Mouse (Mus musculus): Measurements from ENCODE around the gene Fkrp. TPM values are rescaled to one million over a fixed set of nuclear protein-coding genes. Genes with fewer than 3 reads are reported as not detected.

The Fkrp gene
- polyA plus RNA-seq, 1 experiment = 24.5 TPM

DNA sequence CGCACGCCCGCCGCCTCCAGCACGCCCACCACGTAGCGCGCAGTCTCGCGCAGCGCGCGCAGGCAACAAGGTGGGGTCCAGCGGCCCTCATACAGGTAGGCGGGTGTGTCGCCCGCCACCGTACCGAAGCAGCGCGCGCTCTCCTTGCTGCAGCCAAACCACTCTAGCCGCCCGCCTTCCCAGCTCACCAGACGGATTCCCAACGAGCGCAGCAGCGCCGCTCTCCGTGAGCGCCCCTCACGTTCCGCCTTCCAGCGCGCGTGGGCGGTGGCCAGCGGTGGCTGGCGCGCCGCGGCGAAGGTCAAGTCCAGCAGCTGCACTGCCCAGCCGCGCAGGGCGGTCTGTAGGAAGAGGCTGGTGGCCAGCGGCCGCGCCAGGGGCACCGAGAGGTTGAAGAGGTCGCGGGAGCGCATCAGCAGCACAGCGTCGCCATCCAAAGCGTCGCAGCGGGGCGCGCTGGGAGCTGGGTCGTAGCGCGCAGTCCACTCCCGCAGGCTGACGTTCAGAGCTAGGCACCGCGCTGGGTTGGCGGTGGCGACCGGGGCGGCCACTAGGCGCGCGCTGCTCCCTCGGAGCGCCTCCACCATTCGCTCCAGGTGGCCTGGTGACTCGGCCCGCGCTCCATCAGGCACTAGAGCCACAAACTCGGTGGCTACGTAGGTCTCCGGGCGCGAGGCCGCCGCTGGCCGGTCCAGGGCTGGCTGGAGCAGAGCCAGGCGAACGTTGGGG, 5.4 kb downstream of the Fkrp start:
- H3K4me3 ChIP-seq (ENCODE audit: low read depth, low read length) = no peak overlapping the region
- H3K4me1 ChIP-seq (ENCODE audit: control insufficient read depth, insufficient read depth, insufficient read length, low read length) = peaks cover 2% of the 10 kb centered on the region; the same call in 1 of the 2 replicates
- WGBS = 82% methylated on average over 90 of the region's 90 CpGs
- H3K27me3 ChIP-seq (ENCODE audit: control insufficient read depth, insufficient read depth, low read length) = no peaks in the 10 kb centered on the region
- no peak for TF ChIP-seq POLR2A (IDR thresholded peaks at IDR 0.05; ENCODE audit: low read depth, low read length)
- TF ChIP-seq CTCF (IDR thresholded peaks at IDR 0.05; ENCODE audit: extremely low read depth, insufficient read length, insufficient replicate concordance, low read depth, low read length) = no peak
- peaks cover 5% of the 10 kb centered on the region; the same call in 1 of the 2 replicates for H3K36me3 ChIP-seq (ENCODE audit: control insufficient read depth, insufficient read depth, low read length)
- no peak overlapping the region for H3K27ac ChIP-seq (ENCODE audit: insufficient read depth, low read depth, low read length)

DNA sequence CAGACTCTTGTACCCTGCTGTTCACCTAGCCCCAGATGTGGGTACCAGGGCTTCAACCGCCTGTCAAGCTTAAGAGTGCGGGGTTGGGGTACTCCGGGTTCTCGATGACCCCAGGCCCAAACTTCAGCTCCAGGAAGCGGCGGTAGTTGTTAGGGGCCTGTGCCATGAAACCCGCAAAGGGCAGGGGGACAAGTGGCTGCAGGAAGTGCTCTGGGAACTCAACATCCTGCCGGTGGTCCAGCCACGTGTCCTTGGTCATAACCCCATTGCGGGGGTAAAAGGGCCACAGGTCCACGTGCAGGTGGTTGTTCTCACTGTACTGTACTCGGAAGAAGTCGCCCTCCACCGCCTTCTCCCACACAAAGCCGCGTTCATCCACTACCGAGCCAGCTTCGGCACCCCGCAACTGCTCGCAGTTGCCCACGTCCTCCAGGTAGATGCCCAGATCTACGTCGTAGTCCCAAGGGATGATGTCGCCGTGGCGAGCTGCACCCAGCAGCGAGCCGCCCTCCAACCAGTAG, 6.1 kb downstream of the Fkrp start:
- H3K4me1 ChIP-seq (ENCODE audit: control insufficient read depth, insufficient read depth, insufficient read length, low read length) = peaks cover 2% of the 10 kb centered on the region; the same call in 1 of the 2 replicates
- no peak overlapping the region for H3K27ac ChIP-seq (ENCODE audit: insufficient read depth, low read depth, low read length)
- no peak overlapping the region for H3K4me3 ChIP-seq (ENCODE audit: low read depth, low read length)
- no peaks in the 10 kb centered on the region for H3K27me3 ChIP-seq (ENCODE audit: control insufficient read depth, insufficient read depth, low read length)
- H3K36me3 ChIP-seq (ENCODE audit: control insufficient read depth, insufficient read depth, low read length) = peaks cover 5% of the 10 kb centered on the region; the same call in 1 of the 2 replicates
- 93% methylated on average over 28 of the region's 28 CpGs for WGBS
- TF ChIP-seq POLR2A (IDR thresholded peaks at IDR 0.05; ENCODE audit: low read depth, low read length) (no peak), CTCF (IDR thresholded peaks at IDR 0.05; ENCODE audit: extremely low read depth, insufficient read length, insufficient replicate concordance, low read depth, low read length) (no peak)

DNA sequence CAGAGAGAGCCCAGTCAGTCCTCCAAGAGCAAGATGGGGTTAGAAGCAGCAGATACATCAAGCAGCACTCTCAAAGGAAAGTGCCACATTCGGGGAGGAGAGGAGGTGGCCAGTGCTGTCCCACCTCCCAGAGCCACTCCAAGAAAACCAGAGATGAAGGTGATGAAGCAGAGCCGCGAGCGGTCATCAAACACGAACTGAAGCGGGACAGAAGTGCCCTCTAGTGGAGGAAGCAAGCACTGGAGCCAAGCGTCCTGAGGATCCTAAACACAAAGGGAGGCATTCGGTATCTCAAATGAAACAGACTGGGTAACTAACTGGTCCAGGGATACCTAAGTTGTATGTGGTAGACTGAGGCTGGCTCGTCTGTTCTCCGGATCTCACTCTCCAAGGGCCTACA, 6.8 kb downstream of the Fkrp start:
- TF ChIP-seq POLR2A (IDR thresholded peaks at IDR 0.05; ENCODE audit: low read depth, low read length) (no peak), CTCF (IDR thresholded peaks at IDR 0.05; ENCODE audit: extremely low read depth, insufficient read length, insufficient replicate concordance, low read depth, low read length) (peak; percentile 77)
- WGBS = 41% methylated on average over 10 of the region's 10 CpGs
- no peaks in the 10 kb centered on the region for H3K27me3 ChIP-seq (ENCODE audit: control insufficient read depth, insufficient read depth, low read length)

DNA sequence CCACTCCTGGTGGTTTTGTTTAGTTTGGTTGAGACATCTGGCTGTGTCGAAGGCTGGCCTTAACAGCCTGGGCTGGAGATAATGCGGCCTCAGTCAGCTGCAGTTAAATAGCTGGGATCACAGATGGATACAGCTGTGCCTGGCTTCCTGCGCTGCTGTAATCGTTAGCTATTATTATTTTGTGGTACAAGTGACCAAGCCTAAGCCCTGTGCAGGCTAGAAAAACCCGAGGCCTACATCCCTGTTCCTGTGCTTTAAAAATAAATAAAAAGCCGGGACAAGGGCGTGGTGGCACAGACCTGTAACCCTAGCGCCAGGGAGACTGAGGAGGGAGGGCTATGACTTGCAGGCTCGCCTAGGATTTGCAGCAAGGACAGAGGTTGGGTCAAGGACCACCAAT, 7.9 kb downstream of the Fkrp start:
- 65% methylated on average over 9 of the region's 9 CpGs for WGBS

More for the DNA sequence above, 6.8 kb downstream of the Fkrp start:
- Histone ChIP-seq H3K4me1 (ENCODE audit: control insufficient read depth, insufficient read depth, insufficient read length, low read length) (peaks cover 2% of the 10 kb centered on the region; the same call in 1 of the 2 replicates), H3K27ac (ENCODE audit: insufficient read depth, low read depth, low read length) (no peak overlapping the region), H3K4me3 (ENCODE audit: low read depth, low read length) (no peak overlapping the region), H3K36me3 (ENCODE audit: control insufficient read depth, insufficient read depth, low read length) (peaks cover 5% of the 10 kb centered on the region; the same call in 1 of the 2 replicates)

GRCm38 (mm10) chr7:16807936-16808335, 8.6 kb downstream of the Fkrp start:
- Histone ChIP-seq H3K27ac (ENCODE audit: insufficient read depth, low read depth, low read length) (no peak overlapping the region), H3K4me1 (ENCODE audit: control insufficient read depth, insufficient read depth, insufficient read length, low read length) (peaks cover 2% of the 10 kb centered on the region; the same call in 1 of the 2 replicates), H3K36me3 (ENCODE audit: control insufficient read depth, insufficient read depth, low read length) (peaks cover 5% of the 10 kb centered on the region; the same call in 1 of the 2 replicates), H3K27me3 (ENCODE audit: control insufficient read depth, insufficient read depth, low read length) (no peaks in the 10 kb centered on the region), H3K4me3 (ENCODE audit: low read depth, low read length) (no peak overlapping the region)
- 87% methylated on average over 9 of the region's 9 CpGs for WGBS
- TF ChIP-seq POLR2A (IDR thresholded peaks at IDR 0.05; ENCODE audit: low read depth, low read length) = no peak
- peak; percentile 46; the same call in 1 of the 2 replicates for TF ChIP-seq CTCF (IDR thresholded peaks at IDR 0.05; ENCODE audit: extremely low read depth, insufficient read length, insufficient replicate concordance, low read depth, low read length)

More for the DNA sequence above, 7.9 kb downstream of the Fkrp start:
- TF ChIP-seq POLR2A (IDR thresholded peaks at IDR 0.05; ENCODE audit: low read depth, low read length) (no peak), CTCF (IDR thresholded peaks at IDR 0.05; ENCODE audit: extremely low read depth, insufficient read length, insufficient replicate concordance, low read depth, low read length) (no peak)
- H3K4me3 ChIP-seq (ENCODE audit: low read depth, low read length) = no peak overlapping the region
- peaks cover 2% of the 10 kb centered on the region; the same call in 1 of the 2 replicates for H3K4me1 ChIP-seq (ENCODE audit: control insufficient read depth, insufficient read depth, insufficient read length, low read length)
- H3K27me3 ChIP-seq (ENCODE audit: control insufficient read depth, insufficient read depth, low read length) = no peaks in the 10 kb centered on the region
- H3K27ac ChIP-seq (ENCODE audit: insufficient read depth, low read depth, low read length) = no peak overlapping the region
- peaks cover 5% of the 10 kb centered on the region; the same call in 1 of the 2 replicates for H3K36me3 ChIP-seq (ENCODE audit: control insufficient read depth, insufficient read depth, low read length)

GRCm38 (mm10) chr7:16804409-16805028, 12.0 kb downstream of the Fkrp start:
- Histone ChIP-seq H3K27me3 (ENCODE audit: control insufficient read depth, insufficient read depth, low read length) (no peaks in the 10 kb centered on the region), H3K36me3 (ENCODE audit: control insufficient read depth, insufficient read depth, low read length) (no peaks in the 10 kb centered on the region), H3K27ac (ENCODE audit: insufficient read depth, low read depth, low read length) (no peak overlapping the region), H3K4me1 (ENCODE audit: control insufficient read depth, insufficient read depth, insufficient read length, low read length) (no peaks in the 10 kb centered on the region), H3K4me3 (ENCODE audit: low read depth, low read length) (no peak overlapping the region)
- WGBS = 40% methylated on average over 8 of the region's 8 CpGs
- peak; percentile 69; the same call in 1 of the 2 replicates for TF ChIP-seq CTCF (IDR thresholded peaks at IDR 0.05; ENCODE audit: extremely low read depth, insufficient read length, insufficient replicate concordance, low read depth, low read length)
- TF ChIP-seq POLR2A (IDR thresholded peaks at IDR 0.05; ENCODE audit: low read depth, low read length) = no peak

GRCm38 (mm10) chr7:16794886-16795285, 21.6 kb downstream of the Fkrp start:
- TF ChIP-seq POLR2A (IDR thresholded peaks at IDR 0.05; ENCODE audit: low read depth, low read length) (no peak), CTCF (IDR thresholded peaks at IDR 0.05; ENCODE audit: extremely low read depth, insufficient read length, insufficient replicate concordance, low read depth, low read length) (no peak)
- peaks cover 43% of the 10 kb centered on the region for H3K36me3 ChIP-seq (ENCODE audit: control insufficient read depth, insufficient read depth, low read length)
- no peak overlapping the region for H3K4me3 ChIP-seq (ENCODE audit: low read depth, low read length)
- 82% methylated on average over 5 of the region's 5 CpGs for WGBS
- H3K4me1 ChIP-seq (ENCODE audit: control insufficient read depth, insufficient read depth, insufficient read length, low read length) = peaks cover 6% of the 10 kb centered on the region
- H3K27me3 ChIP-seq (ENCODE audit: control insufficient read depth, insufficient read depth, low read length) = no peaks in the 10 kb centered on the region
- no peak overlapping the region for H3K27ac ChIP-seq (ENCODE audit: insufficient read depth, low read depth, low read length)

Data from small intestine, adult 2 months (tissue).